Mouse (Mus musculus) embryonic facial prominence, embryonic 14.5 days (tissue): Measurements from ENCODE around the gene Gm20388. TPM values are rescaled to one million over a fixed set of nuclear protein-coding genes. Genes with fewer than 3 reads are reported as not detected.
"Not testable (repeated sequence)": the region's sequence is repeated elsewhere in the genome, so short reads cannot be mapped to it uniquely, and the experiment has no call there.

ENCODE experiments used
- ATAC-seq: fragments of 200-750 bp; cut with Nextera tagmentation; 2 replicates; pipeline ENCODE4 v1.8.0; 2017; ENCODE audit warnings: low read depth, moderate number of reproducible peaks, moderate TSS enrichment
- DNase-seq: peaks from one replicate; pipeline ENCODE4 v3.0.0-alpha.2; 2015; ENCODE audit warnings: low spot score
- H3K27ac ChIP-seq: fragments of 300-500 bp; sonication (generic); replicated peaks from 2 replicates; pipeline ENCODE4 v1.5.1; 2014; ENCODE audit warnings: low read depth, mild to moderate bottlenecking, low read length, moderate library complexity
- H3K27me3 ChIP-seq: fragments of 300-500 bp; sonication (generic); replicated peaks from 2 replicates; pipeline ENCODE4 v1.6.1; 2014; ENCODE audit warnings: low read length; ENCODE audit not compliant: control insufficient read depth, insufficient read depth
- H3K36me3 ChIP-seq: fragments of 300-500 bp; sonication (generic); 2 replicates; pipeline ENCODE4 v1.6.1; 2014; ENCODE audit warnings: low read length, mixed read lengths; ENCODE audit not compliant: control insufficient read depth, insufficient read depth
- H3K4me1 ChIP-seq: fragments of 300-500 bp; sonication (generic); 2 replicates; pipeline ENCODE4 v1.6.1; 2014; ENCODE audit warnings: antibody characterized with exemption, low read length; ENCODE audit not compliant: control insufficient read depth, insufficient read depth
- H3K4me2 ChIP-seq: fragments of 300-500 bp; sonication (generic); 2 replicates; pipeline ENCODE4 v1.6.1; 2014; ENCODE audit warnings: low read depth, mild to moderate bottlenecking, low read length, moderate library complexity, mixed read lengths
- H3K4me3 ChIP-seq: fragments of 300-500 bp; sonication (generic); 2 replicates; pipeline ENCODE4 v1.5.1; 2014; ENCODE audit warnings: low read depth, mild to moderate bottlenecking, low read length
- H3K9ac ChIP-seq: fragments of 300-500 bp; sonication (generic); 2 replicates; pipeline ENCODE4 v1.6.1; 2014; ENCODE audit warnings: low read depth, mild to moderate bottlenecking, low read length, moderate library complexity, mixed read lengths
- H3K9me3 ChIP-seq: fragments of 300-500 bp; sonication (generic); 2 replicates; pipeline ENCODE4 v1.6.1; 2016; ENCODE audit warnings: low read length; ENCODE audit not compliant: control insufficient read depth
- WGBS: fragments of 180-500 bp; shearing (Covaris S2); extraction: QIAGEN DNeasy Blood & Tissue Kit; methylation state at CpG from one replicate; pipeline ENCODE4 v1.1.7; 2014; 5-methylcytosine and 5-hydroxymethylcytosine counted together
- polyA plus RNA-seq: library from polyadenylated mRNA; unstranded; fragments of >200 nt; fragmentation: Nextera tagmentation; extraction: Ambion mirVana; gene quantifications from 2 replicates; pipeline ENCODE4 v1.2.1, GENCODE M21; 2014

The Gm20388 gene
- polyA plus RNA-seq, 1 experiment from 2014 or later: not detected

GRCm38 (mm10) chr8:123537641-123538040 lies 3627.0 kb downstream of the Gm20388 start:
- H3K4me1 ChIP-seq, H3K27me3 ChIP-seq, H3K9ac ChIP-seq, H3K4me2 ChIP-seq, ATAC-seq, DNase-seq, H3K27ac ChIP-seq, H3K9me3 ChIP-seq, H3K4me3 ChIP-seq: not testable (repeated sequence)
- H3K36me3 ChIP-seq: peaks cover 44% of the 10 kb centered on the region
- 71% methylated on average over 3 of the region's 14 CpGs for WGBS

GRCm38 (mm10) chr8:123564221-123564620 lies 3653.6 kb downstream of the Gm20388 start:
- not testable (repeated sequence) for H3K9ac ChIP-seq, H3K4me1 ChIP-seq, H3K4me3 ChIP-seq, H3K27me3 ChIP-seq, ATAC-seq, H3K27ac ChIP-seq, H3K4me2 ChIP-seq, H3K9me3 ChIP-seq, H3K36me3 ChIP-seq, DNase-seq
- no CpG with 5 or more reads among the region's 45 CpGs for WGBS

GRCm38 (mm10) chr8:123575386-123575785 lies 3664.7 kb downstream of the Gm20388 start:
- H3K9me3 ChIP-seq, H3K4me2 ChIP-seq, H3K4me1 ChIP-seq, H3K4me3 ChIP-seq, ATAC-seq, H3K27ac ChIP-seq, H3K36me3 ChIP-seq, DNase-seq, H3K9ac ChIP-seq, H3K27me3 ChIP-seq: not testable (repeated sequence)
- 60% methylated on average over 1 of the region's 10 CpGs for WGBS

GRCm38 (mm10) chr8:123600666-123601172 lies 3690.1 kb downstream of the Gm20388 start:
- ATAC-seq, H3K27ac ChIP-seq, H3K27me3 ChIP-seq, H3K9me3 ChIP-seq, H3K4me3 ChIP-seq, H3K4me2 ChIP-seq, H3K4me1 ChIP-seq, DNase-seq, H3K9ac ChIP-seq, H3K36me3 ChIP-seq: not testable (repeated sequence)
- 83% methylated on average over 11 of the region's 19 CpGs for WGBS

- ATAC-seq: not testable (repeated sequence)
- no CpG with 5 or more reads among the region's 40 CpGs for WGBS
These were observed 3690.8 kb downstream of the Gm20388 start for GRCm38 (mm10) chr8:123601457-123601856.

GRCm38 (mm10) chr8:123612652-123613051 lies 3702.0 kb downstream of the Gm20388 start:
- H3K9ac ChIP-seq, DNase-seq, H3K27ac ChIP-seq, H3K27me3 ChIP-seq, H3K9me3 ChIP-seq, H3K4me3 ChIP-seq, H3K4me2 ChIP-seq, ATAC-seq, H3K4me1 ChIP-seq, H3K36me3 ChIP-seq: not testable (repeated sequence)
- 80% methylated on average over 1 of the region's 5 CpGs for WGBS

More at GRCm38 (mm10) chr8:123601457-123601856, 3690.8 kb downstream of the Gm20388 start:
- not testable (repeated sequence) for DNase-seq, H3K4me2 ChIP-seq, H3K9ac ChIP-seq, H3K27ac ChIP-seq, H3K4me3 ChIP-seq, H3K27me3 ChIP-seq, H3K36me3 ChIP-seq, H3K4me1 ChIP-seq, H3K9me3 ChIP-seq

- H3K36me3 ChIP-seq, H3K4me2 ChIP-seq, H3K9me3 ChIP-seq, H3K9ac ChIP-seq, H3K4me1 ChIP-seq, DNase-seq, ATAC-seq, H3K27ac ChIP-seq, H3K4me3 ChIP-seq: not testable (repeated sequence)
- WGBS: no CpG with 5 or more reads among the region's 39 CpGs
- H3K27me3 ChIP-seq: peaks cover 14% of the 10 kb centered on the region
These were observed 3712.9 kb downstream of the Gm20388 start for GRCm38 (mm10) chr8:123623523-123623922.

GRCm38 (mm10) chr8:123624274-123624673 lies 3713.6 kb downstream of the Gm20388 start:
- Histone ChIP-seq H3K36me3 (no peaks in the 10 kb centered on the region), H3K27me3 (peaks cover 14% of the 10 kb centered on the region), H3K9ac (no peak overlapping the region), H3K4me2 (no peak overlapping the region), H3K9me3 (no peaks in the 10 kb centered on the region), H3K27ac (no peak overlapping the region), H3K4me1 (peaks cover 5% of the 10 kb centered on the region; the same call in 1 of the 2 replicates), H3K4me3 (no peak overlapping the region)
- DNase-seq (no peak), ATAC-seq (no peak)
- WGBS: 58% methylated on average over 4 of the region's 5 CpGs

GRCm38 (mm10) chr8:123624702-123625101 lies 3714.1 kb downstream of the Gm20388 start:
- H3K27me3 ChIP-seq: peaks cover 14% of the 10 kb centered on the region
- H3K4me2 ChIP-seq: no peak overlapping the region
- no peak overlapping the region for H3K27ac ChIP-seq
- H3K4me1 ChIP-seq: peaks cover 9% of the 10 kb centered on the region; the same call in 1 of the 2 replicates
- ATAC-seq (no peak), DNase-seq (no peak)
- no peak overlapping the region for H3K4me3 ChIP-seq
- no peaks in the 10 kb centered on the region for H3K9me3 ChIP-seq
- no peaks in the 10 kb centered on the region for H3K36me3 ChIP-seq
- no peak overlapping the region for H3K9ac ChIP-seq
- 43% methylated on average over 1 of the region's 1 CpGs for WGBS
